In genomic region chr14:13198491-13198890, GRCm38 (mm10) we compare ENCODE assay signal across 10 mouse cellular contexts.
DNase-seq lines count a peak whose midpoint lies in the region; ATAC-seq and TF ChIP-seq lines count a peak whose summit lies in the region.
"Had no signal": no experiment of that assay in that cellular context is flagged by ENCODE, and none has a peak within 500 bp of the region (broad histone marks: within the 10 kb centered on the region; RNA-seq: fewer than 3 reads in every experiment).

No protein-coding gene starts in this region.

- no peaks in the 10 kb centered on the region for H3K9me3 ChIP-seq in forebrain, postnatal 0 days (ENCODE audit: low read length)
- H3K9me3 ChIP-seq in midbrain, embryonic 15.5 days, result no peaks in the 10 kb centered on the region
- H3K9me3 ChIP-seq: liver, embryonic 13.5 days; stomach, embryonic 15.5 days had no signal

- WGBS in forebrain, postnatal 0 days, result 28% methylated on average over 1 of the region's 1 CpGs
- WGBS in midbrain, embryonic 15.5 days, result 55% methylated on average over 1 of the region's 1 CpGs

- no peaks in the 10 kb centered on the region for H3K27me3 ChIP-seq in forebrain, postnatal 0 days (ENCODE audit: insufficient read depth, low read length)
- no peaks in the 10 kb centered on the region for H3K27me3 ChIP-seq in midbrain, embryonic 15.5 days (replicated peaks)
- H3K27me3 ChIP-seq: liver, embryonic 13.5 days; stomach, embryonic 15.5 days had no signal

- intact Hi-C loops in gastrocnemius, adult 2 months (cut with DNase I), result no loop called here
- intact Hi-C loops in gastrocnemius, postnatal 14 days (cut with DNase I; ENCODE audit: low total_unique reads), result no loop called here

- H3K4me1 ChIP-seq in forebrain, postnatal 0 days (ENCODE audit: insufficient read depth), result no peaks in the 10 kb centered on the region
- H3K4me1 ChIP-seq in midbrain, embryonic 15.5 days, result no peaks in the 10 kb centered on the region
- H3K4me1 ChIP-seq: liver, embryonic 13.5 days; stomach, embryonic 15.5 days had no signal

- no peak overlapping the region for H3K9ac ChIP-seq in forebrain, postnatal 0 days
- H3K9ac ChIP-seq in midbrain, embryonic 15.5 days, result no peak overlapping the region
- H3K9ac ChIP-seq: liver, embryonic 13.5 days; stomach, embryonic 15.5 days had no signal

- DNase-seq in gastrocnemius, adult 2 months, result no peak
- DNase-seq in gastrocnemius, postnatal 14 days, result no peak
- DNase-seq in ovary, postnatal 14 days (ENCODE audit: low spot score), result peak; percentile 6
- no peak for DNase-seq in ovary, adult 18-20 months (ENCODE audit: low spot score)
- peak; percentile 85 for DNase-seq in forebrain, postnatal 0 days
- DNase-seq in spleen, postnatal 14 days (ENCODE audit: low spot score in 2 of 2), result no peak
- DNase-seq: liver, embryonic 13.5 days had no signal

- peak; percentile 37; the same call in 1 of the 2 replicates for TF ChIP-seq CTCF in gastrocnemius, adult 2 months (IDR thresholded peaks at IDR 0.05)
- peak; percentile 87 for TF ChIP-seq CTCF in forebrain, postnatal 0 days (IDR thresholded peaks at IDR 0.05; ENCODE audit: low read depth)

- H3K4me3 ChIP-seq in gastrocnemius, adult 2 months, result no peak overlapping the region
- no peak overlapping the region for H3K4me3 ChIP-seq in forebrain, postnatal 0 days (ENCODE audit: low read depth, low read length)
- H3K4me3 ChIP-seq in midbrain, embryonic 15.5 days, result no peak overlapping the region
- H3K4me3 ChIP-seq: liver, embryonic 13.5 days; stomach, embryonic 15.5 days had no signal

- H3K4me2 ChIP-seq in forebrain, postnatal 0 days (ENCODE audit: low read depth), result no peak overlapping the region
- no peak overlapping the region for H3K4me2 ChIP-seq in midbrain, embryonic 15.5 days
- H3K4me2 ChIP-seq: liver, embryonic 13.5 days; stomach, embryonic 15.5 days had no signal

- H3K27ac ChIP-seq in gastrocnemius, adult 2 months, result no peak overlapping the region
- no peak overlapping the region for H3K27ac ChIP-seq in forebrain, postnatal 0 days (ENCODE audit: low read depth, low read length)
- no peak overlapping the region for H3K27ac ChIP-seq in midbrain, embryonic 15.5 days
- H3K27ac ChIP-seq: liver, embryonic 13.5 days; stomach, embryonic 15.5 days had no signal

- no peaks in the 10 kb centered on the region for H3K36me3 ChIP-seq in forebrain, postnatal 0 days (ENCODE audit: insufficient read depth)
- no peaks in the 10 kb centered on the region for H3K36me3 ChIP-seq in midbrain, embryonic 15.5 days (replicated peaks)
- H3K36me3 ChIP-seq: liver, embryonic 13.5 days; stomach, embryonic 15.5 days had no signal

- peak; percentile 96 for ATAC-seq in forebrain, postnatal 0 days
- ATAC-seq in midbrain, embryonic 15.5 days (replicated peaks), result peak; percentile 94
- no peak for ATAC-seq in erythroblast, adult 5-6 weeks (replicated peaks; ENCODE audit: low FRiP score, poor library complexity, severe bottlenecking)

Comparison
In these comparisons a context has a peak if more than half of its experiments do, and no peak if none do; other contexts are left out.
1. DNase-seq: peak in ovary, postnatal 14 days (single experiment) and forebrain, postnatal 0 days (single experiment); none in gastrocnemius, adult 2 months (single experiment), gastrocnemius, postnatal 14 days (single experiment), ovary, adult 18-20 months (single experiment) and spleen, postnatal 14 days (0 of 2).